Mouse (Mus musculus): ENCODE results near the gene Naa40.

- TF ChIP-seq GATA1 (IDR thresholded peaks at IDR 0.05; ENCODE audit: borderline replicate concordance, low read length), result no peak
- TF ChIP-seq FLI1 (IDR thresholded peaks at IDR 0.05; ENCODE audit: low read length), result no peak
These were observed 58.6 kb downstream of the Naa40 start for GRCm38 (mm10) chr19:7182273-7182949.
